Mouse (Mus musculus): ENCODE measurements around the gene Appl2. TPM values are rescaled to one million over a fixed set of nuclear protein-coding genes. Genes with fewer than 3 reads are reported as not detected.

The Appl2 gene
- total RNA-seq (2023) = 10 to 100 TPM; 13.5 to 16.7 TPM

GRCm38 (mm10) chr10:83648131-83649020 is at the start of gene Appl2:
Appl2 (minus strand) TSS chr10:83648738.

Other genes starting within 250 kb of the Appl2 start
- under 1 TPM in 1 of 2 experiments, not detected in 1; 0.07 TPM for gene Aldh1l2, start 114.6 kb downstream of the Appl2 start, total RNA-seq (2023)
- 10 to 100 TPM; 25.4 to 29.2 TPM for gene Washc4, start 105.0 kb downstream of the Appl2 start, total RNA-seq (2023)
- gene 1500009L16Rik, start 74.1 kb upstream of the Appl2 start, total RNA-seq (2023) = under 1 TPM in 1 of 2 experiments, not detected in 1; 0.49 TPM